Mouse (Mus musculus) lung, embryonic 16.5 days (tissue): Measurements from ENCODE around the gene Cyp26b1. TPM values are rescaled to one million over a fixed set of nuclear protein-coding genes. Genes with fewer than 3 reads are reported as not detected.

Experiments used
- ATAC-seq: fragments of 200-750 bp; cut with Nextera tagmentation; 2 replicates; pipeline ENCODE4 v1.8.0; 2017; ENCODE audit warnings: low read depth, mild to moderate bottlenecking, moderate library complexity
- H3K27ac ChIP-seq: fragments of 300-500 bp; sonication (generic); 2 replicates; pipeline ENCODE4 v1.5.1; 2014; ENCODE audit warnings: mild to moderate bottlenecking, control low read depth, low read length
- H3K27me3 ChIP-seq: fragments of 300-500 bp; sonication (generic); 2 replicates; pipeline ENCODE4 v1.6.1; 2014; ENCODE audit warnings: low read depth, low read length, mixed read lengths; ENCODE audit not compliant: control insufficient read depth, insufficient read depth
- H3K36me3 ChIP-seq: fragments of 300-500 bp; sonication (generic); 2 replicates; pipeline ENCODE4 v1.6.1; 2014; ENCODE audit warnings: low read length; ENCODE audit not compliant: control insufficient read depth, insufficient read depth
- H3K4me1 ChIP-seq: fragments of 300-500 bp; sonication (generic); replicated peaks from 2 replicates; pipeline ENCODE4 v1.6.1; 2014; ENCODE audit warnings: low read length, mixed read lengths; ENCODE audit not compliant: control insufficient read depth, insufficient read depth
- H3K4me2 ChIP-seq: fragments of 300-500 bp; sonication (generic); 2 replicates; pipeline ENCODE4 v1.6.1; 2014; ENCODE audit warnings: low read depth, low read length, control low read depth
- H3K4me3 ChIP-seq: fragments of 300-500 bp; sonication (generic); 2 replicates; pipeline ENCODE4 v1.5.1; 2014; ENCODE audit warnings: mild to moderate bottlenecking, low read length, control low read depth
- H3K9ac ChIP-seq: fragments of 300-500 bp; sonication (generic); 2 replicates; pipeline ENCODE4 v1.6.1; 2014; ENCODE audit warnings: low read length, control low read depth
- H3K9me3 ChIP-seq: fragments of 300-500 bp; sonication (generic); 2 replicates; pipeline ENCODE4 v1.6.1; 2016; ENCODE audit warnings: low read length; ENCODE audit not compliant: control insufficient read depth
- WGBS: fragments of 180-500 bp; shearing (Covaris S2); extraction: QIAGEN DNeasy Blood & Tissue Kit; methylation state at CpG from one replicate; pipeline ENCODE4 v1.1.7; 2014; 5-methylcytosine and 5-hydroxymethylcytosine counted together
- polyA plus RNA-seq: library from polyadenylated mRNA; unstranded; fragments of >200 nt; fragmentation: Nextera tagmentation; extraction: Ambion mirVana; gene quantifications from 2 replicates; pipeline ENCODE4 v1.2.1, GENCODE M21; 2015

Gene Cyp26b1
- polyA plus RNA-seq, 1 experiment from 2014 or later: 2.3 TPM

GRCm38 (mm10) chr6:84583841-84584782 is 9.6 kb downstream of the Cyp26b1 start:
- Histone ChIP-seq H3K27ac (peak overlapping the region; percentile 36), H3K9me3 (no peaks in the 10 kb centered on the region), H3K36me3 (no peaks in the 10 kb centered on the region), H3K9ac (peak overlapping the region; percentile 59; the same call in 1 of the 2 replicates), H3K4me2 (peak overlapping the region; percentile 89), H3K4me1 (peaks cover 68% of the 10 kb centered on the region), H3K4me3 (peak overlapping the region; percentile 57), H3K27me3 (peaks cover 86% of the 10 kb centered on the region)
- WGBS: 2% methylated on average over 48 of the region's 48 CpGs
- ATAC-seq: peak; percentile 22; the same call in 1 of the 2 replicates

GRCm38 (mm10) chr6:84583371-84583770 is 10.3 kb downstream of the Cyp26b1 start:
- Histone ChIP-seq H3K9me3 (no peaks in the 10 kb centered on the region), H3K4me1 (peaks cover 67% of the 10 kb centered on the region), H3K4me2 (peak overlapping the region; percentile 89), H3K4me3 (peak overlapping the region; percentile 57), H3K36me3 (no peaks in the 10 kb centered on the region), H3K9ac (peak overlapping the region; percentile 41; the same call in 1 of the 2 replicates), H3K27ac (peak overlapping the region; percentile 36), H3K27me3 (peaks cover 78% of the 10 kb centered on the region)
- ATAC-seq: peak; percentile 79
- WGBS: 0% methylated on average over 26 of the region's 26 CpGs

GRCm38 (mm10) chr6:84582826-84583225 is 10.9 kb downstream of the Cyp26b1 start:
- ATAC-seq: no peak
- peak overlapping the region; percentile 35; the same call in 1 of the 2 replicates for H3K9ac ChIP-seq
- peaks cover 61% of the 10 kb centered on the region for H3K4me1 ChIP-seq
- H3K4me2 ChIP-seq: peak overlapping the region; percentile 89; the same call in 1 of the 2 replicates
- no peak overlapping the region; the same call in 1 of the 2 replicates for H3K4me3 ChIP-seq
- H3K36me3 ChIP-seq: no peaks in the 10 kb centered on the region
- H3K27ac ChIP-seq: no peak overlapping the region
- 38% methylated on average over 5 of the region's 5 CpGs for WGBS
- H3K9me3 ChIP-seq: no peaks in the 10 kb centered on the region
- H3K27me3 ChIP-seq: peaks cover 75% of the 10 kb centered on the region

GRCm38 (mm10) chr6:84581833-84582445 is 11.8 kb downstream of the Cyp26b1 start:
- Histone ChIP-seq H3K4me1 (peaks cover 53% of the 10 kb centered on the region), H3K27me3 (peaks cover 66% of the 10 kb centered on the region), H3K36me3 (no peaks in the 10 kb centered on the region), H3K4me2 (no peak overlapping the region), H3K9me3 (no peaks in the 10 kb centered on the region), H3K27ac (no peak overlapping the region), H3K9ac (no peak overlapping the region), H3K4me3 (no peak overlapping the region)
- ATAC-seq: no peak
- 46% methylated on average over 9 of the region's 9 CpGs for WGBS

GRCm38 (mm10) chr6:84580979-84581832 is 12.5 kb downstream of the Cyp26b1 start:
- Histone ChIP-seq H3K9ac (no peak overlapping the region), H3K27me3 (peaks cover 59% of the 10 kb centered on the region), H3K36me3 (no peaks in the 10 kb centered on the region), H3K4me3 (no peak overlapping the region), H3K4me2 (no peak overlapping the region), H3K27ac (no peak overlapping the region), H3K4me1 (peaks cover 46% of the 10 kb centered on the region), H3K9me3 (no peaks in the 10 kb centered on the region)
- WGBS: 62% methylated on average over 6 of the region's 6 CpGs
- ATAC-seq: no peak

GRCm38 (mm10) chr6:84579508-84579907 is 14.2 kb downstream of the Cyp26b1 start:
- 66% methylated on average over 8 of the region's 8 CpGs for WGBS
- Histone ChIP-seq H3K9ac (no peak overlapping the region), H3K4me3 (no peak overlapping the region), H3K4me1 (peaks cover 29% of the 10 kb centered on the region), H3K4me2 (no peak overlapping the region), H3K36me3 (no peaks in the 10 kb centered on the region), H3K9me3 (no peaks in the 10 kb centered on the region), H3K27me3 (peaks cover 42% of the 10 kb centered on the region), H3K27ac (no peak overlapping the region)
- no peak for ATAC-seq

- Histone ChIP-seq H3K9me3 (no peaks in the 10 kb centered on the region), H3K27me3 (peaks cover 36% of the 10 kb centered on the region)
- 16% methylated on average over 5 of the region's 5 CpGs for WGBS
These were observed 14.8 kb downstream of the Cyp26b1 start for GRCm38 (mm10) chr6:84578928-84579327.

GRCm38 (mm10) chr6:84577898-84578297 is 15.8 kb downstream of the Cyp26b1 start:
- peaks cover 28% of the 10 kb centered on the region for H3K27me3 ChIP-seq
- H3K9ac ChIP-seq: no peak overlapping the region
- no peak overlapping the region for H3K4me3 ChIP-seq
- H3K4me1 ChIP-seq: peaks cover 13% of the 10 kb centered on the region
- no peak for ATAC-seq
- H3K36me3 ChIP-seq: no peaks in the 10 kb centered on the region
- no peak overlapping the region for H3K27ac ChIP-seq
- H3K9me3 ChIP-seq: no peaks in the 10 kb centered on the region
- no peak overlapping the region for H3K4me2 ChIP-seq
- WGBS: 58% methylated on average over 4 of the region's 4 CpGs

More at GRCm38 (mm10) chr6:84578928-84579327, 14.8 kb downstream of the Cyp26b1 start:
- ATAC-seq: no peak
- Histone ChIP-seq H3K4me2 (no peak overlapping the region), H3K36me3 (no peaks in the 10 kb centered on the region), H3K4me3 (no peak overlapping the region), H3K27ac (no peak overlapping the region), H3K4me1 (peaks cover 23% of the 10 kb centered on the region), H3K9ac (no peak overlapping the region)
